Mouse (Mus musculus): Measurements from ENCODE around the gene Sh3bp1. TPM values are rescaled to one million over a fixed set of nuclear protein-coding genes. Genes with fewer than 3 reads are reported as not detected.

Sh3bp1 gene
- 1.7 TPM for polyA plus RNA-seq (2014; fragmentation: Illumina TruSeq; extraction: RNeasy Lipid Tissue Mini Kit (QIAGEN cat#74804); ENCODE audit: low read depth, low replicate concordance)

DNA sequence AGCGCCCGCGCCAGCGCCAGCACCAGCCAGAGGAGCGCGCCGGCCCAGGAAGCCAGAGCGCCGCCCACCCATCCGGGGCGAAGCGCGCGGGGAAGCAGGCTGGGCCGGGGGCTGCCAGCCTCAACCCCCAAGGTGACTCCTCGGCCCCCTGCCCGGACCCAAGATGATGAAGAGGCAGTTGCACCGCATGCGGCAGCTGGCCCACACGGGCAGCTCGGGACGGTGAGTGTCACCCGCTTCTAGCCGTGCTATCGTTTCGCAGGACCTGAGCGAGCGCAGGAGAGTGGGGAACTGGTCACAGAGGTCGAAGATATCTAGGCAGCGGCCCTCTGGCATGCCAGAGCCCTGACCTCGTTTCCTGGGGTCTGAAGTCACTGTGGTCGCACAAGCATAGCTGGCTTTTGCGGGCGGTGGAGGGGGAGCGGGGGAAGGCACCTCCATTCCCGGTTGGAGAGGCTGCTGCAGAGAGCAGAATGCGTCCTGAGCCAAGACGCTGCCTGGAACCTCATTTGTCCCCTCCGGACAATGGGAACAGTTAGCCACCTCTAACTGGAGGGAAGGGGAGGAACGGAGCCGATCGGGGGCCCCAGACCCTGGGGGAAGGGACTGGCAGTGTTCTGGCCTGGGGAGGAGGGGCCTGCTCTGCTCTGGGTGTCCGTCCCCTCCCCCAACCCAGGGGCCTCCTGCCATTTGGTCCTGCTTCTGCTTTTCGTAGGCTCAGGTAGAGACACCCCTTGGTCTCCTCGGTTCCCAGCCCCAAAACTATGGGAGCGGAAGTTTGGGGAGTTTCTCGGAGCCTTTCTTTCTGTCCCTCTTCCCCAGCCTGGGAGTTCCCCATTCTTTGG is at the start of gene Sh3bp1:
Gene Sh3bp1 (plus strand): TSS at position 29 of the 845 bp plus-strand sequence.

GRCm38 (mm10) chr15:78855303-78855965 is 44.1 kb upstream of the Sh3bp1 start, which contains the start of gene Lgals2:
Lgals2 (minus strand) TSS chr15:78855529.

GRCm38 (mm10) chr15:78876991-78877809 is 22.4 kb upstream of the Sh3bp1 start, which contains the start of gene Gga1:
Gga1 (plus strand) TSS chr15:78877190.

DNA sequence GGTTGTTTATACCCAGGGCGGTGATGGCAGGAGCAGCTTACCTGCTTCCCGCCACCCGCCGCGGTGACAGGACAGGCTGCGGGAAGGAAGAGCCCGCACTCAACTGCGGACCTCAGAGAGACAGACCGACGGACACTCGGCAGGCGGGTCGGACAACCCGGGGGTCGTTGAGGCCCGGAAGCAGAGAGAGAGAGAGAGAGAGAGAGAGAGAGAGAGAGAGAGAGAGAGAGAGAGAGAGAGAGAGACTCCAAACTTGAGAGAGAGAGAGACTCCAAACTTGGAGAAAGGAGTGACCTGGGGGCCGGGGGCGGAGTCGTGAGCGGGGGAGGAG is 194 bp upstream of the Sh3bp1 start, which contains the start of gene Gm49510:
Gene Gm49510 (plus strand): TSS at position 259 of the 331 bp plus-strand sequence.

DNA sequence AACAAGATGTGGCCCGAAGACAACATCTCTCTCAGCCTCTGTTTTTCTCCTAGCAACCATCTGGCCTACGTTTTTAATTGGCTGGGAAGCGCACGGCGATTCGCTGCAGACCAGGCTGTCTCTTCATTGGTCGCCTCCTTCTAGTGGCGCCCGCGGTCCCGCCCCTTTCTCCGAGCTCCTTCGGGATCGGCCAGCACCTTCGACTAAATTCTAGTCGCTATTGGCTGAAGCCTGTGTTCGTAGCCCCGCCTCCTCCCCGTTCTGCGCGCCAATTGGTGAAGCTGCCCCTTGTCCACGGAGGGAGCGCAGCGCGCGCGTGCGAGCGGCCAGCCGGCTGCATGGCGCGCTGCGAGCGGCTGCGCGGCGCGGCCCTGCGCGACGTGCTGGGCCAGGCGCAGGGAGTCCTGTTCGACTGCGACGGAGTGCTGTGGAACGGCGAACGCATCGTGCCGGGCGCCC is 14.1 kb downstream of the Sh3bp1 start, which contains the start of gene Pdxp:
Gene Pdxp (plus strand): TSS at position 288 of the 459 bp plus-strand sequence.

DNA sequence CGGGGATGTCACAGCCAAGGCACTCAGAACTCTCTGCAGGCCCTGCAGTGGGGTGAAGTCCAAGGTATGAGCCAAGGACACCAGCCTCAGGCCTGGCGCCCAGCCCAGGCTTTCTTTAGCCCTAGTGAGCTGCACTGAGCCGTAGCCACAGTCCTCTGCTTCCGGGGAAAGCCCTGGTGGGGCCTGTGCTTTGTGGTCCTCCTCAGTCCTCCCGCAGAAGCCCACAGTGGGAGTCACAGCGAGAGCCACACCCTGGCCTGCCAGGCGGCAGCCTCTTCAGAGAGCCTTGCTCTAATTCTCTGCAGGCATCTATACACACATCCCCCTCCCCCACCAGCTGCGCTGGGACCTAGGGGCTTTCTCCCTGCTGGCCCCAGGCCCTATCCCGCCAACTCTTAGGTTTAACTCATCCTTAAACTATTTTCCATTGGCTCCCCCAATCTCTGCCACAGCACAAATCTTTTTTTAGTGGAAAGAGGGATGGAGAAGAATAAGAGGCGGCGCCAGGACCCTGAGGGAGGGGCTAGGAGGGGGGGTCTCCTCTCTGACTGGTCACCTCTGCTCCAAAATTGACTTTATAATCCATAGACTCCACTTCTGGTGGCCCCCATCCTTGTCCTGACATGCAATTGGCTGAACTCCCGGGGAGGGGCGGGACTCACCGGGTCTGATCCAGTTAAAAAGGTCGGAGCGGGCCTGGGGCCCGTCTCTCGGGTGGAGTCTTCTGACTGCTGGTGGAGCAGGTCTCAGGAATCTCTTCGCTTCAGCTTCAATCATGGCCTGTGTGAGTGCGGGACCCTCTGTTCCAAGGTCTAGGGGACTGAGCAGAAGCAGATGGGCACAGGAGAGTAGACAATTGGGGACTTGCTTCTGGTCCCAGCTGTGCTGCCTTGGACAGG is 26.7 kb downstream of the Sh3bp1 start, which contains the start of gene Lgals1:
Gene Lgals1 (plus strand): TSS at position 705 of the 899 bp plus-strand sequence.

DNA sequence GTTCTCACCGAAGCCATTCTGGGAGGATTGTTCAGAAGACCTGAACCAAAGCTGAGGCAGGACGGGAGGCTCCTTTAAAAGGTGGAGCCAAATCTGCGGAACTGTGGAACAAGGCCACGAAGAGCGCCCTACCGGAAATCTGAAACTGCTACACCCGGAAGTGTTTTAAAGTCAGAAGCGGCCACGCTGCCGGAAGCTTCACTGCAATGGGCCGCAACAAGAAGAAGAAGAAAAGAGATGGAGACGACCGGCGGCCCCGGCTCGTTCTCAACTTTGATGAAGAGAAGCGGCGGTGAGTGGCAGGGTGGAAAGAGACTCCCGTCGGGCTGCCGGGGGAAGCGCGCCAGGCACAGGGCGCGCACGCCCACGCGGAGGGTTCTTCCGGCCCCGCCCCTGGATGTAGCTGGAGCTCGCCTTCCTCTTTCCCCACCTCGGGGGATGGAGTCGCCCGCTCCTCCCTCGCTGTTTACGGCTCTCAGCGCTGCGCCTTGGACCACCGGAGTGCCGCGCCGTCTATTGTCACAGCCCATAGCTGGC is 35.3 kb downstream of the Sh3bp1 start, which contains the start of gene Nol12:
Gene Nol12 (plus strand): TSS at position 150 of the 537 bp plus-strand sequence.

DNA sequence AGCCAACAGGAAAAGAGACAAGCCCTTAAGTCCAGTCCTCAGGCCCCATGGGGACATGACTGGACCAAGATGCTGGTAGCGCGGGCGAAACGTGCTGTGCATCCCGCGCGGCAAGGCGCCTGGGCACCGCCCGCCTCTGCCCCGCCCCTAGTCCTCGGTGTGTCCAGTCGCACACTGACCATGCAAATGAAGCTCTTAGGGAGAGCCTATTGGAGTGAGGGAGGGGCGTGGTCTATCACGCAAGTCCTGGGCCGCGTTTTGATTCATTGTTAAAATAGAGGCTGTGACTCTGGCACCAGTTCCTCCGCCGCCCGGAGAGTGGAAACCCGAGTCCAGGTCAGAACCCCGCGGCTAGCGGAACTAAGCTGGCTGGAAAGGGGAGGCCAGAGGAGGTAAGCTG is 48.1 kb downstream of the Sh3bp1 start, which contains the start of gene Triobp:
Gene Triobp (plus strand): TSS at position 68 of the 400 bp plus-strand sequence.

Other genes starting within 250 kb of the Sh3bp1 start
- gene Elfn2, start 181.0 kb upstream of the Sh3bp1 start, polyA plus RNA-seq (2014; fragmentation: Illumina TruSeq; extraction: RNeasy Lipid Tissue Mini Kit (QIAGEN cat#74804); ENCODE audit: low read depth, low replicate concordance): not detected
- 0.64 TPM for gene Mfng, start 126.3 kb upstream of the Sh3bp1 start, polyA plus RNA-seq (2014; fragmentation: Illumina TruSeq; extraction: RNeasy Lipid Tissue Mini Kit (QIAGEN cat#74804); ENCODE audit: low read depth, low replicate concordance)
- 0.12 TPM for gene Card10, start 96.7 kb upstream of the Sh3bp1 start, polyA plus RNA-seq (2014; fragmentation: Illumina TruSeq; extraction: RNeasy Lipid Tissue Mini Kit (QIAGEN cat#74804); ENCODE audit: low read depth, low replicate concordance)
- gene Cdc42ep1, start 57.1 kb upstream of the Sh3bp1 start, polyA plus RNA-seq (2014; fragmentation: Illumina TruSeq; extraction: RNeasy Lipid Tissue Mini Kit (QIAGEN cat#74804); ENCODE audit: low read depth, low replicate concordance): 0.35 TPM
- not detected for gene Lgals2, start 44.2 kb upstream of the Sh3bp1 start, polyA plus RNA-seq (2014; fragmentation: Illumina TruSeq; extraction: RNeasy Lipid Tissue Mini Kit (QIAGEN cat#74804); ENCODE audit: low read depth, low replicate concordance)
- gene Gga1, start 22.6 kb upstream of the Sh3bp1 start, polyA plus RNA-seq (2014; fragmentation: Illumina TruSeq; extraction: RNeasy Lipid Tissue Mini Kit (QIAGEN cat#74804); ENCODE audit: low read depth, low replicate concordance): 2.8 TPM
- gene Gm49510, start 101 bp upstream of the Sh3bp1 start, polyA plus RNA-seq (2014; fragmentation: Illumina TruSeq; extraction: RNeasy Lipid Tissue Mini Kit (QIAGEN cat#74804); ENCODE audit: low read depth, low replicate concordance): not detected
- gene Pdxp, start 14.2 kb downstream of the Sh3bp1 start, polyA plus RNA-seq (2014; fragmentation: Illumina TruSeq; extraction: RNeasy Lipid Tissue Mini Kit (QIAGEN cat#74804); ENCODE audit: low read depth, low replicate concordance): 0.76 TPM
- 6.5 TPM for gene Lgals1, start 27.0 kb downstream of the Sh3bp1 start, polyA plus RNA-seq (2014; fragmentation: Illumina TruSeq; extraction: RNeasy Lipid Tissue Mini Kit (QIAGEN cat#74804); ENCODE audit: low read depth, low replicate concordance)
- gene Nol12, start 35.2 kb downstream of the Sh3bp1 start, polyA plus RNA-seq (2014; fragmentation: Illumina TruSeq; extraction: RNeasy Lipid Tissue Mini Kit (QIAGEN cat#74804); ENCODE audit: low read depth, low replicate concordance): 6.2 TPM
- gene Triobp, start 48.0 kb downstream of the Sh3bp1 start, polyA plus RNA-seq (2014; fragmentation: Illumina TruSeq; extraction: RNeasy Lipid Tissue Mini Kit (QIAGEN cat#74804); ENCODE audit: low read depth, low replicate concordance): 4.3 TPM
- 127 TPM for gene H1f0, start 128.7 kb downstream of the Sh3bp1 start, polyA plus RNA-seq (2014; fragmentation: Illumina TruSeq; extraction: RNeasy Lipid Tissue Mini Kit (QIAGEN cat#74804); ENCODE audit: low read depth, low replicate concordance)
- gene Galr3, start 142.1 kb downstream of the Sh3bp1 start, polyA plus RNA-seq (2014; fragmentation: Illumina TruSeq; extraction: RNeasy Lipid Tissue Mini Kit (QIAGEN cat#74804); ENCODE audit: low read depth, low replicate concordance): not detected
- gene Ankrd54, start 163.1 kb downstream of the Sh3bp1 start, polyA plus RNA-seq (2014; fragmentation: Illumina TruSeq; extraction: RNeasy Lipid Tissue Mini Kit (QIAGEN cat#74804); ENCODE audit: low read depth, low replicate concordance): 1.3 TPM
- 85.8 TPM for gene Eif3l, start 175.4 kb downstream of the Sh3bp1 start, polyA plus RNA-seq (2014; fragmentation: Illumina TruSeq; extraction: RNeasy Lipid Tissue Mini Kit (QIAGEN cat#74804); ENCODE audit: low read depth, low replicate concordance)
- gene Micall1, start 209.1 kb downstream of the Sh3bp1 start, polyA plus RNA-seq (2014; fragmentation: Illumina TruSeq; extraction: RNeasy Lipid Tissue Mini Kit (QIAGEN cat#74804); ENCODE audit: low read depth, low replicate concordance): 34.1 TPM
- not detected for gene Polr2f, start 241.2 kb downstream of the Sh3bp1 start, polyA plus RNA-seq (2014; fragmentation: Illumina TruSeq; extraction: RNeasy Lipid Tissue Mini Kit (QIAGEN cat#74804); ENCODE audit: low read depth, low replicate concordance)
- gene 1700088E04Rik, start 241.5 kb downstream of the Sh3bp1 start, polyA plus RNA-seq (2014; fragmentation: Illumina TruSeq; extraction: RNeasy Lipid Tissue Mini Kit (QIAGEN cat#74804); ENCODE audit: low read depth, low replicate concordance): 1.5 TPM

All from adrenal gland, adult 10 weeks (tissue).